Mouse (Mus musculus): ENCODE results near the gene Gm21828. TPM values are rescaled to one million over a fixed set of nuclear protein-coding genes. Genes with fewer than 3 reads are reported as not detected.

Gm21828 gene
- not detected for polyA plus RNA-seq (2014; fragmentation: Illumina TruSeq; extraction: RNeasy Lipid Tissue Mini Kit (QIAGEN cat#74804); ENCODE audit: low read depth, low replicate concordance)

DNA sequence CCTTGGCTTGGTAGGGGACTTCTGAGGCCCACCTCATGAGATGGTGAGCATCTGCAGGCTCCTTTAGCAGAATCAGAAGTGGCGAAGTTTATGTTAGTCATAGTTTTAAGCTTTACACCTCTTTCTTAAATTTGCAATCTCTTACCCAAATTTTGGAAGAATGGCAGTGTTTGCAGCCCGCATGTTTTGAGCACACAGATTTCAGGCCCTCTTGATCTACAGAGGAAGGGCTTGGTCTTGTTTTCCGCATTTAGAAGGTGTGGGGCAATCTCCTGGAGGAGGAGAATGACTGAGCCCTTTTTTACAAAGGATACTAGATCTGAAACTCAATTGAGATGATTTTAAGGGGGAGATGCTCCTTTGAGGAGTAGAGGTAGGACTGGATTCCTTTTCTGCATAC lies at the start of gene Gm21828:
TSS of gene Gm21828 (minus strand) at position 101 of the 400 bp plus-strand sequence.

DNA sequence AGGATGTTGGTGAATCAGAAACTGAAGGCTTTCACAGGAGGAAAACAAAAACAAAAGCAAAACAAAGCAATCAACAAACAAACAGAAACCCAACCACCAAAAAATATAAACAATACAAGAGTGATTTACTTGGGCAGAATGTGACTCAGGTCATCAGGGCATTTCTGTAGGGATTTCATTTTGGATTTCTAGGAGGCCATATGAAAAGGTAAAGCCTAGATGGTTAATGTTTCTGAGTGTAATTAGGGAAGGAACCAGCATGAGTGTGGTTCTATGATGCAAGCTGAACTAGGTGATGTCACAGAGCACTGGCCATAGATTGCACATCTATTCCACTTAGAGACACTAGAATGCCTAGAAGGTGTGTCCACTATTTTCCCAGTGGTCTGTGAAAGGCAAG lies 28.4 kb upstream of the Gm21828 start, which contains the start of the genes Gm21440 and Gm21454:
TSS of gene Gm21440 (plus strand) at position 301 of the 400 bp plus-strand sequence.
TSS of gene Gm21454 (plus strand) at position 352 of the 400 bp plus-strand sequence.

Other genes with a start within 250 kb of the Gm21828 start
- not detected for gene Gm20807, start 181.0 kb downstream of the Gm21828 start, polyA plus RNA-seq (2014; fragmentation: Illumina TruSeq; extraction: RNeasy Lipid Tissue Mini Kit (QIAGEN cat#74804); ENCODE audit: low read depth, low replicate concordance)
- not detected for gene Gm21891, start 90.4 kb downstream of the Gm21828 start, polyA plus RNA-seq (2014; fragmentation: Illumina TruSeq; extraction: RNeasy Lipid Tissue Mini Kit (QIAGEN cat#74804); ENCODE audit: low read depth, low replicate concordance)
- gene Gm21425, start 62.0 kb downstream of the Gm21828 start, polyA plus RNA-seq (2014; fragmentation: Illumina TruSeq; extraction: RNeasy Lipid Tissue Mini Kit (QIAGEN cat#74804); ENCODE audit: low read depth, low replicate concordance) = not detected
- not detected for gene Gm21440, start 28.5 kb upstream of the Gm21828 start, polyA plus RNA-seq (2014; fragmentation: Illumina TruSeq; extraction: RNeasy Lipid Tissue Mini Kit (QIAGEN cat#74804); ENCODE audit: low read depth, low replicate concordance)
- not detected for gene Gm21454, start 28.5 kb upstream of the Gm21828 start, polyA plus RNA-seq (2014; fragmentation: Illumina TruSeq; extraction: RNeasy Lipid Tissue Mini Kit (QIAGEN cat#74804); ENCODE audit: low read depth, low replicate concordance)
- gene Gm21725, start 125.1 kb upstream of the Gm21828 start, polyA plus RNA-seq (2014; fragmentation: Illumina TruSeq; extraction: RNeasy Lipid Tissue Mini Kit (QIAGEN cat#74804); ENCODE audit: low read depth, low replicate concordance) = not detected
- not detected for gene Gm21866, start 241.7 kb upstream of the Gm21828 start, polyA plus RNA-seq (2014; fragmentation: Illumina TruSeq; extraction: RNeasy Lipid Tissue Mini Kit (QIAGEN cat#74804); ENCODE audit: low read depth, low replicate concordance)